Mouse (Mus musculus) G1E (cell line): ENCODE measurements at regions not wholly inside any gene's neighbourhood (a gene's known extent, or its start where the extent isn't known, plus 50 kb on each side); places are given as distances from the start of the nearest gene placed in this dataset.

Source experiments
- CTCF ChIP-seq: IDR thresholded peaks from 2 replicates; pipeline ENCODE4 v1.5.1; 2012; ENCODE audit warnings: low read depth, low read length, inconsistent platforms, mixed read lengths
- GATA1 ChIP-seq: IDR thresholded peaks from 2 replicates; pipeline ENCODE4 v1.6.1; 2012; ENCODE audit warnings: borderline replicate concordance, low read length, inconsistent platforms, mixed read lengths
- TAL1 ChIP-seq: conservative IDR thresholded peaks from 2 replicates; pipeline ENCODE4 v1.6.1; 2012; ENCODE audit warnings: low read depth, low read length, inconsistent platforms, mixed read lengths

DNA sequence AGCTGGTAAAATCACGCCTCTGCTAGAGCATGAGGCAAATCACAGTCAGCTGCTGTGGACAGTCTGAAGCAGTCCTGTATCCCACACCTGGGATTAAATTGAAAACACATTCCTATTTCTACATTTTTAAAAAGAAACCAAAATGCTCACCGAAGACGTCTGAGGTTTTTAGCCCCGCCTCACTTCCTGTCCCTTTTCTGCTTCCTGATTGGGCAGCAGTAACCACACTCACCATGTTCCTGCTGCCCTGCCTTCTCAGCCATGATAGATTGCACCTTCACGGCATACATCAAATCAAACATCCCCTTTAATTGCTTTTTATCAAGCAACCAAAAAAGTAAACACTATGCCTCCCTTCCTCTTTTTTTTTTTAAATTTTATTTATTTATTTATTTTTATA is 150.1 kb upstream of the Jarid2 start:
- TF ChIP-seq CTCF (no peak), GATA1 (no peak), TAL1 (no peak)
